Mouse (Mus musculus) midbrain, embryonic 13.5 days (tissue): ENCODE measurements around the gene Hcn4. TPM values are rescaled to one million over a fixed set of nuclear protein-coding genes. Genes with fewer than 3 reads are reported as not detected.

Source experiments
- ATAC-seq: fragments of 200-750 bp; cut with Nextera tagmentation; 2 replicates; pipeline ENCODE4 v1.8.0; 2017; ENCODE audit warnings: mild to moderate bottlenecking, moderate TSS enrichment, moderate library complexity
- H3K27ac ChIP-seq: fragments of 300-500 bp; sonication (generic); 2 replicates; pipeline ENCODE4 v1.5.1; 2015; ENCODE audit warnings: inconsistent platforms, mild to moderate bottlenecking, moderate library complexity
- H3K27me3 ChIP-seq: fragments of 300-500 bp; sonication (generic); 2 replicates; pipeline ENCODE4 v1.6.1; 2015; ENCODE audit warnings: mild to moderate bottlenecking, inconsistent platforms
- H3K36me3 ChIP-seq: fragments of 300-500 bp; sonication (generic); 2 replicates; pipeline ENCODE4 v1.6.1; 2015; ENCODE audit warnings: mild to moderate bottlenecking, inconsistent platforms
- H3K4me1 ChIP-seq: fragments of 300-500 bp; sonication (generic); replicated peaks from 2 replicates; pipeline ENCODE4 v1.6.1; 2015; ENCODE audit warnings: inconsistent platforms
- H3K4me2 ChIP-seq: fragments of 300-500 bp; sonication (generic); replicated peaks from 2 replicates; pipeline ENCODE4 v1.6.1; 2015; ENCODE audit warnings: moderate library complexity, mild to moderate bottlenecking, inconsistent platforms
- H3K4me3 ChIP-seq: fragments of 300-500 bp; sonication (generic); replicated peaks from 2 replicates; pipeline ENCODE4 v1.5.1; 2015; ENCODE audit warnings: mild to moderate bottlenecking, inconsistent platforms
- H3K9ac ChIP-seq: fragments of 300-500 bp; sonication (generic); replicated peaks from 2 replicates; pipeline ENCODE4 v1.6.1; 2015; ENCODE audit warnings: mild to moderate bottlenecking, inconsistent platforms
- H3K9me3 ChIP-seq: fragments of 300-500 bp; sonication (generic); 2 replicates; pipeline ENCODE4 v1.6.1; 2016; ENCODE audit warnings: mild to moderate bottlenecking, inconsistent platforms
- WGBS: fragments of 180-500 bp; shearing (Covaris S2); methylation state at CpG from one replicate; pipeline ENCODE4 v1.1.7; 2015; 5-methylcytosine and 5-hydroxymethylcytosine counted together
- polyA plus RNA-seq: library from polyadenylated mRNA; unstranded; fragments of >200 nt; fragmentation: Nextera tagmentation; extraction: Ambion mirVana; gene quantifications from 2 replicates; pipeline ENCODE4 v1.2.1, GENCODE M21; 2015

The Hcn4 gene
- polyA plus RNA-seq, 1 experiment from 2014 or later, result 3.7 TPM

- H3K27me3 ChIP-seq, result no peaks in the 10 kb centered on the region
- 0 out of 2 replicates have a peak overlapping the region, but pooled peaks have one; percentile 14 for H3K9ac ChIP-seq
- no peaks in the 10 kb centered on the region for H3K4me1 ChIP-seq
- no peak overlapping the region for H3K4me3 ChIP-seq
- H3K9me3 ChIP-seq, result no peaks in the 10 kb centered on the region
- ATAC-seq, result no peak
- no peak overlapping the region for H3K4me2 ChIP-seq
- peaks cover 65% of the 10 kb centered on the region for H3K36me3 ChIP-seq
- WGBS, result 93% methylated on average over 12 of the region's 12 CpGs
- H3K27ac ChIP-seq, result no peak overlapping the region
Observed at GRCm38 (mm10) chr9:58889782-58890448, 66.7 kb downstream of the Hcn4 start.

GRCm38 (mm10) chr9:58890893-58891292, 67.7 kb downstream of the Hcn4 start:
- Histone ChIP-seq H3K27me3 (no peaks in the 10 kb centered on the region), H3K4me3 (no peak overlapping the region), H3K9me3 (no peaks in the 10 kb centered on the region), H3K27ac (no peak overlapping the region), H3K9ac (no peak overlapping the region), H3K36me3 (peaks cover 70% of the 10 kb centered on the region), H3K4me2 (no peak overlapping the region), H3K4me1 (no peaks in the 10 kb centered on the region)
- no peak for ATAC-seq
- 97% methylated on average over 8 of the region's 8 CpGs for WGBS

- H3K4me2 ChIP-seq, result no peak overlapping the region
- no peaks in the 10 kb centered on the region for H3K27me3 ChIP-seq
Observed at GRCm38 (mm10) chr9:58891840-58892640, 68.8 kb downstream of the Hcn4 start.

GRCm38 (mm10) chr9:58899602-58900001, 76.4 kb downstream of the Hcn4 start:
- H3K4me2 ChIP-seq, result no peak overlapping the region
- no peak for ATAC-seq

More at GRCm38 (mm10) chr9:58891840-58892640, 68.8 kb downstream of the Hcn4 start:
- 93% methylated on average over 6 of the region's 6 CpGs for WGBS
- Histone ChIP-seq H3K9me3 (no peaks in the 10 kb centered on the region), H3K4me3 (no peak overlapping the region), H3K4me1 (no peaks in the 10 kb centered on the region), H3K9ac (no peak overlapping the region), H3K27ac (no peak overlapping the region), H3K36me3 (peaks cover 67% of the 10 kb centered on the region)
- ATAC-seq, result no peak

GRCm38 (mm10) chr9:58902869-58903585, 79.8 kb downstream of the Hcn4 start:
- H3K9me3 ChIP-seq, result no peaks in the 10 kb centered on the region
- no peak for ATAC-seq
- WGBS, result 72% methylated on average over 6 of the region's 6 CpGs
- no peak overlapping the region for H3K4me2 ChIP-seq
- H3K4me3 ChIP-seq, result no peak overlapping the region
- H3K27me3 ChIP-seq, result no peaks in the 10 kb centered on the region
- no peaks in the 10 kb centered on the region for H3K4me1 ChIP-seq
- peaks cover 39% of the 10 kb centered on the region for H3K36me3 ChIP-seq
- no peak overlapping the region for H3K27ac ChIP-seq
- no peak overlapping the region for H3K9ac ChIP-seq

More at GRCm38 (mm10) chr9:58899602-58900001, 76.4 kb downstream of the Hcn4 start:
- no peak overlapping the region for H3K9ac ChIP-seq
- no peak overlapping the region for H3K4me3 ChIP-seq
- no peaks in the 10 kb centered on the region for H3K4me1 ChIP-seq
- H3K27ac ChIP-seq, result no peak overlapping the region
- H3K9me3 ChIP-seq, result no peaks in the 10 kb centered on the region
- H3K27me3 ChIP-seq, result no peaks in the 10 kb centered on the region
- H3K36me3 ChIP-seq, result peaks cover 30% of the 10 kb centered on the region

Other genes starting within 250 kb of the Hcn4 start
- gene Nptn, start 241.2 kb upstream of the Hcn4 start, polyA plus RNA-seq, result 99.1 and 110 TPM in 2 replicates
- gene Rec114, start 79.4 kb upstream of the Hcn4 start, polyA plus RNA-seq, result 1.3 and 1.5 TPM in 2 replicates
- 36.6 and 40.8 TPM in 2 replicates for gene Neo1, start 213.0 kb downstream of the Hcn4 start, polyA plus RNA-seq